22 mouse cellular contexts compared by ENCODE assay signal in the genomic region with DNA sequence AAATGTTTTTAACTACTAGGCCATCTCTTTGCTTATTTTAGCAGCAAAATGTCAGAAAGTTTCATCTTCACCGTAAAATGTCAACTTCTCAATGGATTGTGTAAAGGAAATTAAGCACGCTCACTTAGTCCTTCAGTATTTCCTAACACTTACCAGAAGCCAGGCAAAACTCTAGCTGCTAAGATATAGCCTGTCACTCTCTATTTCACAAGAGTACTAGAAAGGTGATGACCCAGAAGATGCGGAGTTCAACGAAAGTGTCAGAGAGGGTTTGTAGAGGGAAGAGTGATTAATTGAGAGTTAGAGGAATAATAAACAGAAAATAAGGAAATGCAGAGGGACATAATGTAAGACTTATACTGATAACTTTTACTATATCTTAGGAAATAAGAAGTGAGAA.
DNase-seq lines count a peak whose midpoint lies in the region; ATAC-seq and TF ChIP-seq lines count a peak whose summit lies in the region.
"Had no signal": no experiment of that assay in that cellular context is flagged by ENCODE, and none has a peak within 500 bp of the region (broad histone marks: within the 10 kb centered on the region; RNA-seq: fewer than 3 reads in every experiment).

No protein-coding gene starts in this region.

- peak; percentile 3 for DNase-seq in embryo, embryonic 11 days
- no peak for DNase-seq in embryo, embryonic 9.5 days (ENCODE audit: extremely low spot score)
- DNase-seq in lung, embryonic 14.5 days: peak; percentile 7
- DNase-seq in lung, postnatal 0 days (ENCODE audit: low spot score): no peak
- peak; percentile 5 for DNase-seq in embryonic facial prominence, embryonic 14.5 days (ENCODE audit: low spot score)
- peak; percentile 69 for DNase-seq in retina, embryonic 14.5 days (ENCODE audit: low spot score)
- DNase-seq in adrenal gland, adult (ENCODE audit: inconsistent age in 2 of 2, low spot score in 1 of 2): no peak
- no peak for DNase-seq in right cerebral cortex, postnatal 4 days
- DNase-seq: adrenal gland, adult 8-10 months; adrenal gland, postnatal 14 days; adrenal gland, postnatal 36 days; cerebellum, adult 11-12 months; cerebellum, adult 2 months; cerebellum, adult 9-10 months; cerebellum, postnatal 10 days; cerebellum, postnatal 25 days had no signal

- no peak overlapping the region for H3K9ac ChIP-seq in lung, embryonic 14.5 days
- no peak overlapping the region for H3K9ac ChIP-seq in lung, postnatal 0 days (replicated peaks; ENCODE audit: low read depth)
- no peak overlapping the region for H3K9ac ChIP-seq in embryonic facial prominence, embryonic 14.5 days (ENCODE audit: low read depth, low read length)
- H3K9ac ChIP-seq: embryonic facial prominence, embryonic 15.5 days; forebrain, embryonic 12.5 days had no signal

- no peak overlapping the region for H3K4me2 ChIP-seq in lung, embryonic 14.5 days
- no peak overlapping the region for H3K4me2 ChIP-seq in lung, postnatal 0 days (replicated peaks; ENCODE audit: low read depth, low read length)
- no peak overlapping the region for H3K4me2 ChIP-seq in embryonic facial prominence, embryonic 14.5 days (ENCODE audit: low read depth, low read length)
- H3K4me2 ChIP-seq: embryonic facial prominence, embryonic 15.5 days; forebrain, embryonic 12.5 days had no signal

- no peaks in the 10 kb centered on the region for H3K36me3 ChIP-seq in lung, embryonic 14.5 days (ENCODE audit: insufficient read depth)
- H3K36me3 ChIP-seq in lung, postnatal 0 days (ENCODE audit: insufficient read depth, low read length): no peaks in the 10 kb centered on the region
- no peaks in the 10 kb centered on the region for H3K36me3 ChIP-seq in embryonic facial prominence, embryonic 14.5 days (ENCODE audit: control insufficient read depth, insufficient read depth, low read length)
- H3K36me3 ChIP-seq: embryonic facial prominence, embryonic 15.5 days; forebrain, embryonic 10.5 days; forebrain, embryonic 12.5 days had no signal

- no peaks in the 10 kb centered on the region for H3K9me3 ChIP-seq in lung, embryonic 14.5 days (ENCODE audit: low read depth, low read length)
- H3K9me3 ChIP-seq in lung, postnatal 0 days (ENCODE audit: low read length): no peaks in the 10 kb centered on the region
- no peaks in the 10 kb centered on the region for H3K9me3 ChIP-seq in embryonic facial prominence, embryonic 14.5 days (ENCODE audit: control insufficient read depth, low read length)
- H3K9me3 ChIP-seq: embryonic facial prominence, embryonic 15.5 days; forebrain, embryonic 10.5 days; forebrain, embryonic 12.5 days had no signal

- no peak overlapping the region for H3K27ac ChIP-seq in lung, embryonic 14.5 days (ENCODE audit: low read depth)
- H3K27ac ChIP-seq in lung, postnatal 0 days (ENCODE audit: low read length): no peak overlapping the region
- no peak overlapping the region for H3K27ac ChIP-seq in embryonic facial prominence, embryonic 14.5 days (replicated peaks; ENCODE audit: low read depth, low read length)
- H3K27ac ChIP-seq: embryonic facial prominence, embryonic 15.5 days; forebrain, embryonic 10.5 days; forebrain, embryonic 12.5 days had no signal

- 43% methylated on average over 4 of the region's 4 CpGs for WGBS in lung, embryonic 14.5 days
- 44% methylated on average over 4 of the region's 4 CpGs for WGBS in lung, postnatal 0 days
- 88% methylated on average over 4 of the region's 4 CpGs for WGBS in embryonic facial prominence, embryonic 14.5 days

- no peak; the same call in 1 of the 2 replicates for ATAC-seq in lung, embryonic 14.5 days (ENCODE audit: insufficient read depth)
- no peak for ATAC-seq in lung, postnatal 0 days
- ATAC-seq in embryonic facial prominence, embryonic 14.5 days (ENCODE audit: low read depth): no peak
- ATAC-seq: forebrain, embryonic 14.5 days; forebrain, embryonic 16.5 days had no signal

- H3K4me1 ChIP-seq in lung, embryonic 14.5 days (ENCODE audit: insufficient read depth): no peaks in the 10 kb centered on the region
- no peaks in the 10 kb centered on the region for H3K4me1 ChIP-seq in lung, postnatal 0 days (ENCODE audit: insufficient read depth, low read depth, low read length)
- no peaks in the 10 kb centered on the region for H3K4me1 ChIP-seq in embryonic facial prominence, embryonic 14.5 days (ENCODE audit: control insufficient read depth, insufficient read depth, low read length)
- H3K4me1 ChIP-seq: embryonic facial prominence, embryonic 15.5 days; forebrain, embryonic 10.5 days; forebrain, embryonic 12.5 days had no signal

- H3K27me3 ChIP-seq in lung, embryonic 14.5 days (ENCODE audit: insufficient read depth, low read length): no peaks in the 10 kb centered on the region
- H3K27me3 ChIP-seq in lung, postnatal 0 days (replicated peaks; ENCODE audit: insufficient read depth, low read length): no peaks in the 10 kb centered on the region
- no peaks in the 10 kb centered on the region for H3K27me3 ChIP-seq in embryonic facial prominence, embryonic 14.5 days (replicated peaks; ENCODE audit: control insufficient read depth, insufficient read depth, low read length)
- H3K27me3 ChIP-seq: embryonic facial prominence, embryonic 15.5 days; forebrain, embryonic 12.5 days had no signal

- no peak for TF ChIP-seq EP300 in lung, postnatal 0 days (IDR thresholded peaks at IDR 0.05)

- TF ChIP-seq CTCF in lung, embryonic 14.5 days (IDR thresholded peaks at IDR 0.05; ENCODE audit: low read depth): no peak
- TF ChIP-seq CTCF in lung, postnatal 0 days (IDR thresholded peaks at IDR 0.05): no peak

- no peak overlapping the region for H3K4me3 ChIP-seq in lung, embryonic 14.5 days (ENCODE audit: low read depth, low read length)
- H3K4me3 ChIP-seq in lung, postnatal 0 days (ENCODE audit: low read depth, low read length): no peak overlapping the region
- H3K4me3 ChIP-seq in embryonic facial prominence, embryonic 14.5 days (ENCODE audit: low read depth, low read length): no peak overlapping the region
- H3K4me3 ChIP-seq: embryonic facial prominence, embryonic 15.5 days; erythroblast, embryonic 14.5 days; forebrain, embryonic 10.5 days; forebrain, embryonic 12.5 days had no signal

Comparison
In these comparisons a context has a peak if more than half of its experiments do, and no peak if none do; other contexts are left out.
1. DNase-seq: peak in embryo, embryonic 11 days (single experiment), lung, embryonic 14.5 days (single experiment), embryonic facial prominence, embryonic 14.5 days (single experiment) and retina, embryonic 14.5 days (single experiment); none in embryo, embryonic 9.5 days (single experiment), lung, postnatal 0 days (single experiment), adrenal gland, adult (0 of 2) and right cerebral cortex, postnatal 4 days (single experiment).